ENCODE assay signal across 8 mouse cellular contexts in the genomic region with DNA sequence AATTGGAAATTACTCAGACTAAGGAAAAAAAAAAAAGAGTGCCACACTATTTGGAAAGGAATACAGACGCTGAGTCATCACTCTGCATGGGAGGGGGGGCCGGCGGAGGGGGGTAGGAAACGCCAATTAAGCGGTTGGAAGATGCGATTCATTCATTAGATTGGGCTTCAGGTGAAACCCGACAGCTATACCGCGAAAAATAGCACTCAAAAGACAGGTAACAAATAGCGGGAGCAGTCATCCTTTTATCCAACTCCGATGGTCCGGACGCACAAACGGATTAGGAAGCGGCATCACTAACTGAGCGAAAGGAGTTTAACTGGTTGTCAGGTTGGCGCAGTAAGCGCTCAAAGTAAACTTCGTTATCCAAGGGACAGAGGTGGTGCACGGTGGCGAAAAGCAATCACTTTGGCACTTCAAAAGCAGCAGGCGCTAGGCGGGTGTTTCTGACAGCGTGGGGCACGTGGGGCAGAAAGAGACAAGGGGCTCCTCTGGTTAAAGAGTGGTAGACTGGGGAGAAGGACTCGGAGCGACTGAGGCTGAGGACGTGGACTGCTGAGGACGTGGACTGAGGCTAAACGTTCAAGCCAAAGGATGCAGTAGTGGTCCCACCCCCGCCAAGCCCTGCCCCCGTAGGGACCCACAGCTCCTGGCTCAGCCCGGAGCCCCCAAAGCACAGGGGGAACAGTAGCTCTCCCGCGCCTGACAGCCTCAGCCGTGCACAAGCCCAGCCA. TPM values are rescaled to one million over a fixed set of nuclear protein-coding genes. Genes with fewer than 3 reads are reported as not detected.
DNase-seq lines count a peak whose midpoint lies in the region; ATAC-seq and TF ChIP-seq lines count a peak whose summit lies in the region.

No protein-coding gene starts in this region.

- no peaks in the 10 kb centered on the region for H3K27me3 ChIP-seq in intestine, postnatal 0 days (replicated peaks; ENCODE audit: control insufficient read depth, insufficient read depth, low read length)
- no peaks in the 10 kb centered on the region for H3K27me3 ChIP-seq in limb, embryonic 12.5 days
- no peaks in the 10 kb centered on the region for H3K27me3 ChIP-seq in midbrain, embryonic 16.5 days (ENCODE audit: control insufficient read depth, insufficient read depth, low read depth, low read length)
- H3K27me3 ChIP-seq in stomach, embryonic 15.5 days (replicated peaks), result no peaks in the 10 kb centered on the region

- H3K4me1 ChIP-seq in intestine, postnatal 0 days (replicated peaks; ENCODE audit: control insufficient read depth, insufficient read depth, low read length), result peaks cover 5% of the 10 kb centered on the region
- H3K4me1 ChIP-seq in limb, embryonic 12.5 days (replicated peaks), result peaks cover 12% of the 10 kb centered on the region
- H3K4me1 ChIP-seq in midbrain, embryonic 16.5 days (ENCODE audit: control insufficient read depth, insufficient read depth, low read length), result peaks cover 16% of the 10 kb centered on the region
- peaks cover 7% of the 10 kb centered on the region; the same call in 1 of the 2 replicates for H3K4me1 ChIP-seq in stomach, embryonic 15.5 days

- no peak for TF ChIP-seq CTCF in intestine, postnatal 0 days (IDR thresholded peaks at IDR 0.05; ENCODE audit: low read depth)

- H3K9me3 ChIP-seq in intestine, postnatal 0 days (ENCODE audit: control insufficient read depth), result no peaks in the 10 kb centered on the region
- no peaks in the 10 kb centered on the region for H3K9me3 ChIP-seq in limb, embryonic 12.5 days
- no peaks in the 10 kb centered on the region for H3K9me3 ChIP-seq in midbrain, embryonic 16.5 days (replicated peaks; ENCODE audit: control insufficient read depth, low read length, poor library complexity, severe bottlenecking)
- no peaks in the 10 kb centered on the region for H3K9me3 ChIP-seq in stomach, embryonic 15.5 days

- peak; percentile 61 for DNase-seq in cerebellum, adult 11-12 months
- DNase-seq in cerebellum, adult 9-11 months, result no peak
- DNase-seq in cerebellum, adult 8-10 months, result peak; percentile 38
- peak; percentile 50 for DNase-seq in gastrocnemius, postnatal 10 days

- peak overlapping the region; percentile 74 for H3K4me3 ChIP-seq in intestine, postnatal 0 days (ENCODE audit: low read depth, low read length)
- H3K4me3 ChIP-seq in limb, embryonic 12.5 days (replicated peaks), result peak overlapping the region; percentile 86
- H3K4me3 ChIP-seq in midbrain, embryonic 16.5 days (ENCODE audit: low read depth, low read length), result peak overlapping the region; percentile 77
- peak overlapping the region; percentile 90 for H3K4me3 ChIP-seq in stomach, embryonic 15.5 days (replicated peaks)

- H3K4me2 ChIP-seq in intestine, postnatal 0 days (replicated peaks; ENCODE audit: low read depth), result peak overlapping the region; percentile 97
- peak overlapping the region; percentile 79 for H3K4me2 ChIP-seq in limb, embryonic 12.5 days
- peak overlapping the region; percentile 88 for H3K4me2 ChIP-seq in midbrain, embryonic 16.5 days (ENCODE audit: low read length)
- H3K4me2 ChIP-seq in stomach, embryonic 15.5 days, result peak overlapping the region; percentile 70

- H3K36me3 ChIP-seq in intestine, postnatal 0 days (ENCODE audit: control insufficient read depth, insufficient read depth), result no peaks in the 10 kb centered on the region
- H3K36me3 ChIP-seq in limb, embryonic 12.5 days, result no peaks in the 10 kb centered on the region
- H3K36me3 ChIP-seq in midbrain, embryonic 16.5 days (ENCODE audit: control insufficient read depth, insufficient read depth, low read length), result no peaks in the 10 kb centered on the region
- H3K36me3 ChIP-seq in stomach, embryonic 15.5 days, result no peaks in the 10 kb centered on the region

- peak overlapping the region; percentile 65 for H3K9ac ChIP-seq in intestine, postnatal 0 days (ENCODE audit: low read depth, low read length)
- peak overlapping the region; percentile 92 for H3K9ac ChIP-seq in limb, embryonic 12.5 days (replicated peaks)
- peak overlapping the region; percentile 82 for H3K9ac ChIP-seq in midbrain, embryonic 16.5 days (ENCODE audit: low read depth, low read length)
- peak overlapping the region; percentile 91 for H3K9ac ChIP-seq in stomach, embryonic 15.5 days

- WGBS in intestine, postnatal 0 days, result under 1% methylated on average over 36 of the region's 36 CpGs
- under 1% methylated on average over 36 of the region's 36 CpGs for WGBS in limb, embryonic 12.5 days
- WGBS in midbrain, embryonic 16.5 days, result under 1% methylated on average over 36 of the region's 36 CpGs
- WGBS in stomach, embryonic 15.5 days, result under 1% methylated on average over 36 of the region's 36 CpGs

- ATAC-seq in intestine, postnatal 0 days, result no peak
- no peak for ATAC-seq in limb, embryonic 12.5 days (ENCODE audit: insufficient number of reproducible peaks, insufficient read depth, low FRiP score, low TSS enrichment, low read depth)
- no peak for ATAC-seq in midbrain, embryonic 16.5 days
- ATAC-seq in stomach, embryonic 15.5 days (ENCODE audit: insufficient read depth, low FRiP score, low read depth), result no peak

- peak overlapping the region; percentile 91; the same call in 1 of the 2 replicates for H3K27ac ChIP-seq in intestine, postnatal 0 days (ENCODE audit: low read depth, low read length)
- peak overlapping the region; percentile 95 for H3K27ac ChIP-seq in limb, embryonic 12.5 days
- peak overlapping the region; percentile 91 for H3K27ac ChIP-seq in midbrain, embryonic 16.5 days (ENCODE audit: low read length)
- peak overlapping the region; percentile 95 for H3K27ac ChIP-seq in stomach, embryonic 15.5 days

RNA-seq across cellular contexts. Expression of a gene that starts 1.2 kb away (rescaled TPM):
- 10 to 100 TPM; 49.4 to 65.1 TPM for total RNA-seq in gastrocnemius, postnatal 10 days (2021)
- 17.3 and 18.9 TPM in 2 replicates for polyA plus RNA-seq in intestine, postnatal 0 days (2015; fragmentation: Nextera tagmentation; extraction: Ambion mirVana)
- 35.5 and 36.0 TPM in 2 replicates for polyA plus RNA-seq in limb, embryonic 12.5 days (2016; fragmentation: Nextera tagmentation; extraction: Ambion mirVana)
- polyA plus RNA-seq in midbrain, embryonic 16.5 days (2015; fragmentation: Nextera tagmentation; extraction: Ambion mirVana), result 29.5 and 33.7 TPM in 2 replicates
- 26.8 and 28.5 TPM in 2 replicates for polyA plus RNA-seq in stomach, embryonic 15.5 days (2015; fragmentation: Nextera tagmentation; extraction: Ambion mirVana)

RNA-seq across cellular contexts. Expression of a gene that starts 41.7 kb away (rescaled TPM):
- total RNA-seq in gastrocnemius, postnatal 10 days (2021), result 10 to 100 TPM in 1 of 2 experiments, 1 to 10 TPM in 1; 9.8 to 10.3 TPM
- polyA plus RNA-seq in intestine, postnatal 0 days (2015; fragmentation: Nextera tagmentation; extraction: Ambion mirVana), result 20.9 and 23.8 TPM in 2 replicates
- polyA plus RNA-seq in limb, embryonic 12.5 days (2016; fragmentation: Nextera tagmentation; extraction: Ambion mirVana), result 7.9 and 8.3 TPM in 2 replicates
- polyA plus RNA-seq in midbrain, embryonic 16.5 days (2015; fragmentation: Nextera tagmentation; extraction: Ambion mirVana), result 58.4 and 68.6 TPM in 2 replicates
- polyA plus RNA-seq in stomach, embryonic 15.5 days (2015; fragmentation: Nextera tagmentation; extraction: Ambion mirVana), result 25.7 and 27.9 TPM in 2 replicates
